Mouse (Mus musculus) megakaryocyte, adult 5-6 weeks (primary cell): ENCODE results near the gene Antxr1. TPM values are rescaled to one million over a fixed set of nuclear protein-coding genes. Genes with fewer than 3 reads are reported as not detected.
"Not testable (repeated sequence)": the region's sequence is repeated elsewhere in the genome, so short reads cannot be mapped to it uniquely, and the experiment has no call there.

Source experiments
- ATAC-seq: 2 replicates; pipeline ENCODE4 v1.8.0; 2016; ENCODE audit warnings: mild to moderate bottlenecking, inconsistent platforms; ENCODE audit not compliant: poor library complexity, severe bottlenecking
- total RNA-seq, 2 experiments: library from RNA; stranded (forward) in 1 of 2; stranded (reverse) in 1 of 2; fragments of 153-499, 151-499 nt in 1 of 2; fragments of 221-1000, 200-1000 nt in 1 of 2; gene quantifications; 2 replicates each; pipeline versions ENCODE4 v1.2.3 to v1.2.4; 2015 to 2017

Antxr1 gene
- total RNA-seq, 2 experiments from 2014 or later, result 0.07 to 0.56 TPM

DNA sequence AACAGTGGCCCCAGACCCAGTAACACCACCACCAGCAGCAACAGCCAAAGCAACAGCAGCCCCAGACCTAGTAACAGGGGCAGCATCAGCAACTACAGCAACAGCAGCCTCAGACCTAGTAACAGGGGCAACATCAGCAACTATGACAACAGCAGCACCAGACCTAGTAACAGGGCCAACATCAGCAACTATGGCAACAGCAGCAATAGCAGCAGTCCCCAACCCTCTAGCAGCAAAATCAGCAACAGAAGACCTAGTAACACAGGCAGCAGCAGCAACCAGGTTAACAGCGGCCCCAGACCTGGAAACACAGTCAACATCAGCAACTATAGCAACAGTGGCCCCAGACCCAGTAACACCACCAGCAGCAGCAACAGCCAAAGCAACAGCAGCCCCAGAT lies 224.1 kb downstream of the Antxr1 start:
- no peak for ATAC-seq

DNA sequence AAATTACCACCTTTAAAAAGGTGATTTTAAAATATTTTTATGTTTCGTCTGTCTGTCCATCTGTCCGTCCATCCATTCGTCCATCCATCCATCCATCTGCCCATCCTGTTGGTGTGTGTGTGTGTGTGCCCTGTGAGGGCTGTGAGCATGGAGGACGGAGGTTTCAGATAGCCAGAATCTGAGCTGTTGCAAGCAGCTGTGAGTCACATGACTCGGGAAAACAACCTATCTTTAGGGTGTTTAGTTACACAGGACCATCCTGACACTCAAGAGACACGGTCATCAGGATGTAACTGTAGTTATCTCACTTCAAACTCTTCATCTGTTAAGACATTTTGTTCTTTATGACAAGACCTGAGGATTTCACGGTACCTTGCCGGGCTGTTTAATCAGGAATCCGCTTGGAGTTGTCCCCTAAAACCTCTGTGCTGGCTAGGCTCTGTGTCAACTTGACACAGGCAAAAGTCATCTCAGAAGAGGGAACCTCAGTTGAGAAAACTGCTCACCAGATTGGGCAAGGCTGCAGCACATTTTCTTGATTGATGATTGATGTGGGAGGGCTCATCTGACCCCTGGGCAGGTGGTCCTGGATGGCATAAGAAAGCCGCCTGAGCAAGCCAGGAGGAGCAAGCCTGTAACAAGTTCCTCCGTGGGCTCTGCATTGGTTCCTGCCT lies 231.4 kb downstream of the Antxr1 start, which contains the start of gene D6Ertd527e:
Gene D6Ertd527e, plus strand, starts transcription at position 624 of the 674 bp plus-strand sequence.
- ATAC-seq, result no peak

- ATAC-seq, result no peak
Measured at GRCm38 (mm10) chr6:87103314-87103713, 232.3 kb downstream of the Antxr1 start.

- no peak for ATAC-seq
Measured at GRCm38 (mm10) chr6:87102421-87102911, 233.2 kb downstream of the Antxr1 start.

GRCm38 (mm10) chr6:87101955-87102353 lies 233.7 kb downstream of the Antxr1 start:
- ATAC-seq, result no peak

GRCm38 (mm10) chr6:87101281-87101954 lies 234.2 kb downstream of the Antxr1 start:
- ATAC-seq, result peak; percentile 82

DNA sequence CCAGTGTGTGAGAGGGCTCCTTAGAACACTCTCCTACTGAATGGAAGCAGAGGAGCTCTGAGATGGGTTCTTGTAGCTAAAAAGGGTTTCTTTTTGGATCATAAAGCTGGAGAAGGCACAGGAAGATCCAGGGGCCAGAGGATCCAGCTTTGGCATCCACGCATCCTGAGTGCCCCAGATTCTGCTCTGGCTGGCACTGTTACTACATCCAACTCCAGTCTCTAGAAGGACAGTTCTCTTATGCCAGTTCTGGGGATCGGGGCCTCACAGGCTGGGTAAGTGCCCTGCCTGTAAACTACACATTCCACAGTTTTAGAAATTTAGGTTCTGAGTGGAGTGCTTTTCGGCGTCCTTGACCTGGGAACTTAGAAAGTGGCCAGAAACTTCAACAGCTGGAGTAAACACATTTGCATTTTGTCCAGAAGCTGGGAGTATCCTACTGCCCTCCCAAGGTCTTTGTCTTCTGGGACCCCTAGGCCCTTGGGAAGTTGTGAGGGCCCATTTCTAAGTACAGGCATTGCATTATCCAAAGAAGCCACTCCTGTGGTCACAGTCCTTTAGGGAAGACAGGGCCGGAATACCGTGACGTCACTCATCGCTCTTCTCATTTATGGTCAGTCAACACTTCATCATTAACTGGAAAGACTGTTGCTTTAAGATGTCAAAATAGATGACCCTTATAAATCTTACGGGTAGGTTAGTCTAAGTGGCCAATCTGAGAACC lies 235.2 kb downstream of the Antxr1 start:
- ATAC-seq, result no peak

- no peak for ATAC-seq
Measured at GRCm38 (mm10) chr6:87099671-87100296, 235.8 kb downstream of the Antxr1 start.

DNA sequence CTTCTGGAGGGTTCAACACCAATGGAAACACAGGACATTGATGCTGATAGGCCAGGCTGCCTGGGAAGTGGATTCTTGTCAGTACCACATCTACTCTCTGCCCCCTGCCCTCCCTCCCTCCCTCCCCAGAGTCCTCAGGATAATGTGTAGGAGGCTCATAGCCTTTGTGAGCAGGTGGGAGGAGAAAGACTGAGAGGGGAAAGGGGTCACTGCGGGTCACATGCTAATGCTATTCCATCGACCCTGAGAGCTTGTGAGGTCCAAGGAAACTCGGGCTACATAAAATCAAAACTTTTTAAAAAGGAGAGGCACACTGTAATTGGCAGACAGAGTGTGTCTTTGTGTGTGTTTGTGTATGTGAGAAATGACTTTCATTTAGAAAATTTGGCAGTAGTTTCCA lies 236.4 kb downstream of the Antxr1 start:
- no peak for ATAC-seq

DNA sequence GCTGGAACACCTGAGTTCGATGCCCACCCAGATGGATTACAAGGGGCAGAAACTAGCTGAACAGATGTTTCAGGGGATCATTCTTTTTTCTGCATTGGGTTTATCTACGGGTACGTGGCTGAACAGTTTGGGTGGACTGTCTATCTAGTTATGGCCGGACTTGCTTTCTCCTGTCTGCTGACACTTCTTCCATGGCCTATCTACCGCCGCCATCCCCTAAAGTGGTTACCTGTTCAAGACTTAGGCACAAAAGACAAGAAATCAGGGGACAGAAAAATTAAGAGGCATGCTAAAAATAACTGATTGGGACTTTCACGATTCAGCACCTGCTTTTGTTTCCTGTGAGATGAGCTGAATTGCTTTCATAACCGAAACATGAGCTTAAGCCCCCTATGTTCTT lies 242.0 kb downstream of the Antxr1 start:
- not testable (repeated sequence) for ATAC-seq

GRCm38 (mm10) chr6:87092476-87092875 lies 243.1 kb downstream of the Antxr1 start:
- no peak for ATAC-seq

GRCm38 (mm10) chr6:87090877-87091276 lies 244.7 kb downstream of the Antxr1 start:
- no peak for ATAC-seq

DNA sequence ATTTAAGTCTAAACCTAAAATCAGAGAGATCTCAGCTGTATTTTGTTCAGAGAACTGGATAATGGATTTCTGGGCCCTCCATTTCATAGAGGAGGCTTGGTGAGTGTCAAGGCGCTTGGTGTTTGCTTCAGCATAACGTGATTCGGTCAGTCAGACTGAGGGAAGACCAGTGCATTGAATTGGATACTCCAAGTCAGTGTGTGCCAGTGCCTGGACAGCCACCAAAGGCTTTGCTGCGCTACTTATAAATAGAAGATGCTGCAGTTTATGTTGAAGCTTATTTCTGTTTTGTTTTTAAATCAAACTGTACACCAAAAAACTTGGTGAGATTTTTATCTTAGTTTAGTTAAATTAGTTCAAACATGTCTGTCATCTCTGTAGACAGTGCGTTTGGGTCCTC lies 247.3 kb downstream of the Antxr1 start:
- no peak for ATAC-seq

- ATAC-seq, result peak; percentile 87
Measured at GRCm38 (mm10) chr6:87085026-87085425, 250.6 kb downstream of the Antxr1 start.

Other genes with a start within 250 kb of the Antxr1 start
- gene D6Ertd527e, start 231.1 kb downstream of the Antxr1 start, total RNA-seq (2015), result 0.07 TPM in 1 of 2 replicates, not detected in the other
- gene D6Ertd527e, start 231.1 kb downstream of the Antxr1 start, total RNA-seq (2017), result 0.12 and 0.22 TPM in 2 replicates
- gene Gkn1, start 15.1 kb upstream of the Antxr1 start, total RNA-seq (2015), result not detected in 2 replicates
- not detected in 2 replicates for gene Gkn1, start 15.1 kb upstream of the Antxr1 start, total RNA-seq (2017)
- not detected in 2 replicates for gene Gkn2, start 37.5 kb upstream of the Antxr1 start, total RNA-seq (2015)
- gene Gkn2, start 37.5 kb upstream of the Antxr1 start, total RNA-seq (2017), result not detected in 2 replicates
- not detected in 2 replicates for gene Gkn3, start 53.1 kb upstream of the Antxr1 start, total RNA-seq (2015)
- not detected in 2 replicates for gene Gkn3, start 53.1 kb upstream of the Antxr1 start, total RNA-seq (2017)
- gene Bmp10, start 93.2 kb upstream of the Antxr1 start, total RNA-seq (2015), result not detected in 2 replicates
- not detected in 2 replicates for gene Bmp10, start 93.2 kb upstream of the Antxr1 start, total RNA-seq (2017)
- gene Arhgap25, start 197.4 kb upstream of the Antxr1 start, total RNA-seq (2015), result 27.9 and 35.5 TPM in 2 replicates
- 74.4 TPM in 2 replicates for gene Arhgap25, start 197.4 kb upstream of the Antxr1 start, total RNA-seq (2017)